Mouse (Mus musculus) cerebellum, adult 8-10 months (tissue): ENCODE measurements around the gene Myh3.
A peak's percentile ranks its signal among the peaks of the same experiment; 100 is the strongest.

Source experiments
- DNase-seq: peaks from one replicate; pipeline ENCODE4 v3.0.0; 2022

Myh3 gene

DNA sequence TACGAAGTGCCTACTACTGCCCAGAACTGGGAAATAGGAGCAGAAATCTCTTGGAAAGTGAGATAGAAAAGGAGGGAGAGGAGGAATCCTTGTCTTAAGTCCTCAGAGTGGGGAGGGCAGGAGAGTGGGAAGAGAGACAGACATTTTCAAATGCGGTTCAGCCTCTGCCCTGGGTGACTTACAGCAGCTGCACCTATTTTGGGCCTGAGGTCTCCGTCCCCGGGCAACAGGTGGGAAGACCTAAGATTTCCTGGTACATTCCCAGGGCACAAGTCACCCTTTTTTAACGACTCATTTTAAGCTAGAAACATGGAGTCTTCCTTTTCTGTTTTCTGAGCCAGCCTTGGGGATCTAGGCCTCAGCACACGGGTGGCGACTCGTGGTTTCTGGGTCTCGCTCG is 28.9 kb downstream of the Myh3 start:
- DNase-seq: no peak

DNA sequence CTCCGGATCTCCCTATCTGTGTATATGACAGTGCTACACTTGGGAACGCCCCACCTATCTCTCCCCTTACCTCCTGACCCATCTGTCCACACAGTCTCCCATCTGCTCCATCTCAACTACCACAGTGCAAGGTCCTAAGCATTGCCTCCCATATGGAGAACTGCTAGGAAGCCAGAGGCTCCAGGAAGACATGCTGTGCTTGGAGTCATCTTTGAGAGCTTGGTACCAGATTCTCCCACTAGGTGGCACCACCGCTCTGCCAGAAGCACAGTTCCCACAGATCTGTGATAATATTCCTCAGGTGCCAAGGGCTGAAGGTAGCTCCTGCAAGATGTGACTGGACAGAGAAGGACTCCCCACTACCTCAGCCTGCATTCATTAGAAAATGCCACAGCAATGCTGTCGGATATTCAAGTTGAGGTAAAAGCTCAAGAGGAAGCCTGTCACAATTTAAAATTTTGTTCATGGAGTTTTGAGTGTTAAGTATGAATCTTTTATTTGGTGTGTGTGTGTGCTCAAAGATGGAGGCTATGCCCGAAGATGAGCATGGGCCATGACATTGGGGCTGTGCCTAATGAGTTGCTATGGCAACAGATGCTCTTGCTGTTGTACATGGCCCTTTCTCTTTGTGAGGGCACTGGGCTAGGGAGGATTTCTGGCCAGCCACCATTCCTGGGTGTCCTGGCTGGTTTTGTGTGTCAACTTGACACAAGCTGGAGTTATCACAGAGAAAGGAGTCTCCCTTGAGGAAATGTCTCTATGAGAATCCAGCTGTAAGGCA is 32.3 kb downstream of the Myh3 start:
- DNase-seq: peak; percentile 91

DNA sequence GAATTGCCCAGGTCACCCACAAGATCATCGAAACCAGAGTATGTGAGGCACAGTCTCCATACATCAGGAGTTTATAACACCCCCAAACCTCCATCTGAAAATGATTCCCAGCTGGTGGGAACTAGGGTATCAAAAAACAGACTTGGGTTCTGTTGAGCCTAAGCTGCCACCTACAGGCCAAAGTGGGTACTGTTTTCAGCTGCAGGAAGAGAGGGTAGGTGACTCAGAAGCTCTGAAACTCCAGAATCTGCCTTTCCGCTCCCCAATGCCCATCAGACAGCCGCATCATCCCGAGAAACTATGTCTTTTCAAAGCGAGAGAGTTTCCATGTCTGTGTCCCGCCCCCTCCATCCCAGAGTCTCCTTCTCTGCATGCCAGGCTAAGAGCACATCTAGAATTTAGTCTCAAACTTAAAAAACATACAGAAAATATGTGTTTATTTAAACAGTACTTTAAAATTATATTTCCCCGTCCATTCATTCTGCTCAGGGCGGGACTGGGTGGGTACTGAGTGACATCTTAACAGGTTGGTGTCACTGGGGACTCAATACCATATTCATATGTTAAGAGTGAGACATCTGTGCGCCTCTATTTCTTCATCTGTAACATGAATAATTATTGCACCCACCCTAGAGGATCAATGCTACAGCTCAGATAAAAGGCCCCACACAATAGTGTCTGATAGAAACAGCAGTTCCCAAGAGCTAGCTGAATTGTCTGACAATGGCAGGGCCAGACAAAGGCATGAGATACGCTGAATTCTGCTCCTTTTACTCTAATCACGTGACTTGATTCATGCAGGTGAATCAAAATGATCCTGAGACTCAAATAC is 34.1 kb downstream of the Myh3 start:
- peak; percentile 41 for DNase-seq

DNA sequence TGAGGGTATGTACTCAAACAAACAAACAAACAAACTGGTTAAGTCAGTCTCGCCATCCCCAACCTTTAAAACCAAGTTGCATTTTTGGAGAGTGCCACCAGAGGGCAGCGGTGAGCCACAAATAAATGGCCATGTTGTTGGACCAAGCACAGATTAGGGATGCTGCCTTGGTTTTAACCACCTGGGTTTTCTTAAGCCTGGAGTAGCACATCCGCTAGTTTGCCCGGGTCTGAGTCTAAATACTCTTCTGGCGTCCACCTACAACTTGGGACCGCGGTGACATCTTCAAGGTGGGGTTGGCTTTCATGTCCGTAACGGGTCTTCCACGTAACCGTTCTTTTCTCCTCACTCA is 34.7 kb downstream of the Myh3 start:
- peak; percentile 72 for DNase-seq

DNA sequence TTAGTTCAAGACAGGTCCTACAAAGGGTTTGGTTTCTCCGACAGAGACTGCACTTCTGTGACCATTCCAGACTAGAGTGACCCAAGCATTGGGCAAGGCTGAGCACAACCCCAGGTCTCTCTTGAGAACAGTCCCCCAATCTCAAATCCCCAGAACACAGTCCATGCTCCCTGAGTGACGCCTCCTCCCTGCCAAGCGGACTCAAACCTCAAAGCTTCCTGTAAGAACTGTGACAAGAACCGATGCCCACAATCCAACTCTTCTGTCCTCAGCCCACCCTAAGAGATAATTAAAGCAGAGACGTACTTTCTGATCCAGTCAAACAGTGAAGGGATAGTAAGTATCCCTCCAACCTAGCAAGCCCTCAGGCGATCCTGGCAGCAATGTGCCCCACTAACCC is 35.3 kb downstream of the Myh3 start:
- no peak for DNase-seq

DNA sequence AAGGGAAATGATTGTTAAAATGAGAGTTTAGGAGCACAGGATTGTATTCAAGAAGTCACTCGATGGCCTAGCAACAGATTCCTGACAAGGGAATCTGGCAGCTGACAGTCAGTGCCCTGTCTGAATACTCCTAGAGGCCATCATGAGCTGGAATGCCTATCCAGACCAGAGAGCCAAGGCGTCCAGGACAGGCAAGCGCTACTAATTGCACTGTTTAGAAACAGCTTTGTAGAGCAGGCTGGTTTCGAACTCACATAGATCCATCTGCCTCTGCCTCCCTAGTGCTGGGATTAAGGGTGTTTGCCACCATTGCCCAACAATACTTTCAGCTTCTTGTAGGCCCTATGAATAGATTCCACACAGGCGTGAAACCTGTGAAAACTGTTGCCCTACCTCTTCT is 36.2 kb downstream of the Myh3 start:
- DNase-seq: no peak

DNA sequence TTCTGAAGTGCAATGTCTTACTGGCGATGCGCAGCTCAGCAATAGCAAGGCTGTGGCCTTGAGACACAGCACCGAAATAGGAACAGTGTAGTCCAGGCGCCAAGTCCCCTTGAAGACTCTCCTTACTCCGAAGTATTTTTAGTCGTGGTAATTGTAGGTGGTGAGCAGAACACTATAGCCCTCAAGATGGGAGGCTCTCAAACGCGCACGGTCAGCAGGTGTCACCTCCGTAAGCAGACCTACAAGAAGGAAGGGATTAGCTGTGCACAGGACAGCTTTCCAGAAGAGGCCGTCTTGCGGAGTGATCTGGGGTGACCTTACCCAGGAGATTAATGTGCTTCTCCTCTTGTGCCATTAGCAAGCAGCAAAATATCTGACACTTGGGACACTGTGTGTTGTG is 36.8 kb downstream of the Myh3 start:
- DNase-seq: no peak

DNA sequence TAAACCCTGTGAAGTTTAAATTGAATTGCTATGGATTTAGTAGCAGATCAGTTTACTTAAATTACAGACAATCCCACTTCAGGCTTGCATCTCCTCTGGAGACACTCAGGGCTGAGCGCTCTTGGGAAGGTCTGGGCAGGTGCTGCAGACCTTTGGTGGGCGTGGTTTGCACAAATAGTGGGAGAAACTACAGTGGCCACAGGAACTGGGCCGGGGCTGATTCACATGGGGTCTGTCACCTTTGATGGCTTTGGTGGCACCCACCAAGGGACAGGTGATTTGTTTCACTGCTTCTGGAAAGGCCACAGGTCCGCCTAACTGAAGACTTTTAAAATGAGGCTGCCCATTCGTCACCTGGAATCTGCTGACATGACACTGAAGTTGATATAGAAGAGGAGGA is 38.6 kb downstream of the Myh3 start:
- DNase-seq: no peak

DNA sequence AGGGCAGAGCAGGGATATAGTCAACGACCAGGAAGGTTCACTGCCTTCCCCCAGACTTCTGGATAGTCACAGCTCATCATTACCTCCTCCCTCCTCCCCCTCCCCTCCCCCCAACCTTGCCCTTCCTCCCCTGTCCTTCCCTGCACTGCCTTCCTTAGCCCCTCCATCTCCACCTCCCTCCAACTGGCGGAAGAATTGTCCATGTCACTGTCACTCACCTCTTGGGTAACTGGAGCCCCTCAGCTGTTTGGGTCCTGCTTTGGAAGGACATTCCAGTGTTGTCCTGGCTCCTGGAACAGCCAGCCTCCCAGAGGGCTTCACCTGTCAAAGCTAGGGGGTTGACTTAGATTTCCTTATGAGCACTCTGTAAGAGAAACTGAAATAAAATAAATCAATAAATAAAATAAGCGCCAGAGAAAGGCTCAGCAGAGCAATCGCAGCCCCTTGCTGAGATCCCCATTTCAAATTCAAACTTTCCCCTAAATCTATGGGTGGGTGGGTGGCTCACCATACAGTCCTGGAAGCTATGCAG is 41.5 kb downstream of the Myh3 start:
- no peak for DNase-seq

DNA sequence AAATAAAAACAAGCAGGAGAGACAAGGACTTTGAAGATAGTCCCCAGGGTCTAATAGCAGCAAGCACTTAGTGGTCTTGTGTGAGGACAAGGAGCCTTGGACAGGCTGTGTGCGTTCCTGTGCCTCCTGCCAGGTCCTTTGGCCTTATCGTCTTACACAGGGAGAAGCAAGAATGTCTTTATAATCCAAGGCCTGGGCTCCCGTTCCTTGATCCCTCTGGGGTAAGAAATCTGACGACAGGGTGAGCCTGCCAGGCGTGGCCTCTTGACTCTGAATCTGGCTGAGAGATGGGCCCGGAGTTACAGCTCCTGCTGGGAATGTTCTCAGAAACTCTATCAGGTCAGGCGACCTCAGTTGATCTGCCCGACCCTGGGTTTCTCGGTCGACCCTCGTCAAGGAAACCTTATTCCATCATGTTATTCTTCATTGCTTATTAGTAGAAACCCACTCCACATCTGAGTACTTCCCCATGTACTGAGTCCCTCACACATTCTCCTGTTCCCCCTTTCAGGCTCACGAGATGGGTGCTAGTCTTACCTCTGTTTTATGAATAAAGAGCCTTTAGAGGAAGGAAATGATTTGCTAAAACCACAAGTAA is 42.7 kb downstream of the Myh3 start:
- DNase-seq: no peak

DNA sequence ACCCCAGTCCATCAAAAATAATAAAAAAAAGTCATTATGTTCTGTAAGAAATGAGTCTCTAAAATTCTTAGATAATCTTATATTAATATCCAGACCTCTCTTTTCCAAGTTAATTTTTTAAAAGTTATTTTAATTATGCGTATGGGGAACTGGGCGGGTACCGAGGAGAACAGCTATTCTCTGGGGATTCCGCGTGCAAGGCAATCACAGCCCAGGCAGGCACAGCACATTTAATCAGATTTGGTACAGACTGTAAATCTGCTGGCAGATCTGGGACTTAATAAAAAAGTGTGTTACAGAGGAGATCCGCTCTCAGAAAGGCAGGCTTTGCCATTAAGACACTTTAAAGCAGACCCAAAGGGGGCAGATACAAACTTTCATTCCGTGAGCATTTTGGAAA is 46.8 kb downstream of the Myh3 start:
- no peak for DNase-seq

DNA sequence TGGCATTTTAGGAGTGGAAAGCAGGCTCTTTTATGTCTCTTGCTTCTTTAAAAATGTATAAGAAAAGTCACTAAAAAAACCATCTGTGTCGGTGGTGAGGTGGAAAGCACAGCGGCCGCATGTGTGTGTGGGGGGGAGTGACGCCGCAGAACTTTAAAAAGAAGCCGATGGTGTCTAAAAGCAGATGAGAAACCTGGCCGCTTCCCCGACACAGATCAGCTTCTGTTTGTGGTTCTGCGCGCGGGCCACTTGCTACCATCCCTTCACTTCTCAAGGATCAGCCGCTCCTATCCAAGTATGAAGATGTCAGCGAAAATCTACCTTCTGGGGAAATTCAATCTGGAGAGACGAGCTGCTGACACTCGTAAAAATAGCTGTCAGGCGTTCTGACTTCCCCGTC is 47.3 kb downstream of the Myh3 start:
- no peak for DNase-seq

DNA sequence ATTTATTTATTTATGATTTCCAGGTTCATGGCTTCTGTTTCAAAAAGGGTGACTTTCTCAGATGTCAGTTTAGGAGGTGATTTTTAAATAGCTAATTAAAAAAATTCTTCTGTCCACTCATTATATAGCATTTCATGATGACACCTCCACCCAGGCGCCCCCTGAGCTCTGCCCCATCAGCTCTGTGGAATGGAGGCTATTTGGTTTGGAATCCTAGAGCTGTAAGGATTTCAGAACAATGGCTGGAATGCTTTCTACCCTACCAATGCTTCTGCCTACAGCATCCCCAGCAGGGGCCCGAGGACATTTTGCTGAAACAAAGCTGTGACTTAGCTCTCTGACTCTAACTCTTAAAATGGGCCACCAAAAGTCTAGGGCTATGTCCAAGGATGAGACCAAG is 55.4 kb downstream of the Myh3 start:
- no peak for DNase-seq

DNA sequence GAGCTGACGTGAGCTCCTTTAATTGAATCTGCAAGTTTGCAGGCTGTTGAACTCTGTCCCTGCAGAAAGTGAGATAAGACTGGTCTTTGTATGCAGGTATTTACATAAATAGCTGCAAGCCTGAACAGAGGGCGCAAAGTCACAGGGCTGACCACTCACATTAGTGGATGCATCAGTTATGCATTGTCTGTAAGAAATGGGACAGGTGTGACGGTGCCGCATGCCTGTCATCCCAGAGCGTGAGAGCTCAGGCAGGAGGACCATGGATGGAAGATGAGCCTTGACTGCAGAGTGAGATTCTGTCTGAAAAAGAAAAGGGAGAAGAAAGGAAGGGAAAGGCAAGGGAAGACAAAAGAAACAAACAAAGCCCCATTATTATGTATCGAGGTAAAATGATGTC is 56.6 kb downstream of the Myh3 start:
- no peak for DNase-seq

DNA sequence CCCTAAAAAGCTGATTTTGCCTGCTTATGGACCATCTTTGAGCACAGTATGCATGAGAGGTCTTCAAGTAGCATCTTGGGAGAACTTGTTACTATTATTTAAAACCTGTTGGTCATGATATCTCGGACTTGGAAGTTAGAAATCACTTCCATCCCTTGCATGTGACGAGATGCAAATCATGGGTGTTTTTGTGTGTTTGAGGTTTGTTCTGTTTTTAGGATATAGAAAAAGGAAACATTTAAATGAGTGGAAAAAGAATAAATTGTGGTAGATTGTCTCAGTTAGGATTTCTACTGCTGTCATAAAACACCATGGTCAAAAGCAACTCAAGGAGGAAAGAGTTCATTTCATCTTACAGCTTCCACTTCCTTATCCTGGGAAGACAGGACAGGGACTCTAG is 57.4 kb downstream of the Myh3 start:
- no peak for DNase-seq

DNA sequence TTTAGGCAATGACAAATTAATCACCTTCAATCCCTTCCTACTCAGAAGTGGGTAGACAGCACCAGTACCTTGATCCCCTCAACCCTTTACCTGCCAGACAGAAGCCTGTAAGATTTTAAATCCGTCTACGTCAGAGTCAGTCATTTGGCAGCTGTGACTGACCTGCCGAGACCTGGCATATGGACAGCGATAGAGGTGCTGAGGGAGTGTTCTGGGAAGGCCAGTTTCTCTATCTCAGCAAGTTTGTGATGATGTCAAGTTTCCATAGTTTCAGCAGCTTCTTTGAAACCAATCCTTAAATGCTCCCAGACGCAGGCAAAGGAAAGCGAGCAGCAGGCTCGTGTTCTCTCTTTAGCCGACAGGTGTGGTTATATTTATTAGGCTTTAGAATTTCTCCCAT is 61.5 kb downstream of the Myh3 start:
- DNase-seq: no peak

DNA sequence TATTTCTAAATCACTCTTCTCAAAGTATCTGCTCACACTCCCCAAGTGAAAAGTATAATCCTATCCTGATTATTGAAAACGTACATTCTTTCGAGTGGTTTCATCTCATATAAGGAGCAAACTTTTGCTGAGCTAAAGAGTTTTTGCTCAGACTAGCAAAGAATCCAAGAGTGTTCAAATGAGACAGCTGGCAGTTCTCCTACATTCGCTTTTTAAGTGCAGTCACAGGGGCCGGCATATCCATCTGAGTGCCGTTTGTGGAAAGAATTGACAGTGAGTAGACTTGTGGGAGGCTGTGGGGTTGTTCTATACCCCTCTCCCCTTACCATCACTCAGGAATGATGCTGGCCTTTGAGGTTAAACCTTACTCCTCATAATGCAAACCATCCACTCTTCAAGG is 62.1 kb downstream of the Myh3 start:
- no peak for DNase-seq

DNA sequence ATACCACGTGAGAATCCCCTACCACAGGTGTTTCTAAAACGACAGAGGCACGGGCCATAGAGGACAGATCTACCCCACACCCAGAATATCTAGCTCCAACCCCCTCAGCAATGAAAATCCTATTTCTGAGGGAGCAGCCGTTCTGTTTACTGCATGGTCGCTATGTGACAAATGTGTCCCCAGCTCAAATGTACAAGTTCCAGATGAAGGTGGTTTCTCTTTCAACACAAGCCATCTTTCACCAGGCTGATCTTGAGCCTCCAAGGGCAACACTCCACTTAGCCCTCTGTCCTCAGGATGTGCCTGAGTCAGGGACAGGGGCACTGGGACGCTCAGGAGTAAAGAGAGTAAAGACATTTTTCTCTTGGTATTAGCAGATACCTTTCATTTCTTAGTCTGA is 62.9 kb downstream of the Myh3 start:
- no peak for DNase-seq

DNA sequence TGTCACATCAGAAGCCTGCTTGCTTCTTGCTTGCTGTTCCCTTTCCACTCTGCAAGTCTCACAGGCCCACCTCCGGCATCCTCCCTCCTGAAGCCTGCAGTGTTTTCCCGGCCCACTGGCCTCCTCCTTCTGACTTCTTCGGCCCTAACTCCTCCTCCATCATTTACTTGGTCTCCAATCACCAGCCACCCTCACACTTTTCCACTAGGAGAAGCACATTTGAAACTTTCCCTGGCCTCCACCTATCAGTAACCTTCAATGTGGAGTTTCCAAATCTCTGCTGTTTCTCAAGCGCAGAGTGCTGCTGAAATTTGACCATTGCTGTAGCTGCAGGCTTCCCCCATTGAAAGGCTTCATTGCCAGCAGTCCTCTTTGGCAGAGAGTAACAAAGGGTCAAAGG is 63.9 kb downstream of the Myh3 start:
- DNase-seq: no peak

DNA sequence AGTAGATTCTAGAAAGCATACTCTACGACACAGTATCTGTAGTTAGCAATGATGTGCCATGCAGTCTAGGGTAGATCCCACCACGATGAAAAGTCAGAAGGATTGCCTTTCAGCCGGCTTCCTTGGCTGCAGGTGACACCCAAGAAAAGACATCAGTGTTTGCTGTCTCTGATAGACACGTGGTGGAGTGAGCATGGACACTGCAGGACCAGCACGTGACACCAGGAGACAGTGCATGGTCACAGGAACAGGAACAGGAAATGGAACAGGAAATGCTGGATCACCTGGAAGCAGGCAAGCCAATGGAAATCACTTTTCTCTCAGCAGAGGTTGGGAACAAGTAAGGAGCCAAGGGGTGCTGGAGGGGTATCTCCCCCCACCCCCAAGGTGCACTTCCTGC is 65.0 kb downstream of the Myh3 start:
- DNase-seq: no peak

DNA sequence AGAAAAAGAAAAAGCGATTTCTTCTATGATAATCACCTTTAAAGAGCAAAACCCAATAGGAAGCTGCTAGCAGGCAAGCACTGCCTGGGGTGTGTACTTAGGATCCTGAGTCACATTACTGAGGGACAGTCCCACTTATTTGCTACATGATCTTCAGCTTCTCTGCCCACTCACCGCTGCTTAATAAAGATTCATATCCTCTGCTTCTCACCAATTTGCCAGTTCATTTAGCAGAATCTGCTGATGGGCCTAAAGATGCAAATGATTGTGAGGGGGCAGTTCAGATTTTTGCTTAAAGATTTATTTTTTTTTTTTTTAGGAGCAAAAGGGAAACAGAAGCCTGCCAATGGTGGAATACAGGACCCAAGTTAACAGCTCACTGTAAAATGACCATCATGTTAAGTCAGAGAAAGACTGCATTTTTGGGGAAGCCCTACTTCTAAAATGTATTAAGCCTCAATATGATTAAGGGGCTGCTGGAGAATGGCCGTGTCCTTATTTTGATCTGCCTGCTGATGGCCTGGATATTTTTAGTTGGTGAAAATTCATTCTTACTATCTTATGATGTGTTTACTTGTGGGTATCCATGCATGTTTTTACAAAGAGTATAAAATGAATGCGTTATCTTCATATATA is 65.9 kb downstream of the Myh3 start:
- no peak for DNase-seq

DNA sequence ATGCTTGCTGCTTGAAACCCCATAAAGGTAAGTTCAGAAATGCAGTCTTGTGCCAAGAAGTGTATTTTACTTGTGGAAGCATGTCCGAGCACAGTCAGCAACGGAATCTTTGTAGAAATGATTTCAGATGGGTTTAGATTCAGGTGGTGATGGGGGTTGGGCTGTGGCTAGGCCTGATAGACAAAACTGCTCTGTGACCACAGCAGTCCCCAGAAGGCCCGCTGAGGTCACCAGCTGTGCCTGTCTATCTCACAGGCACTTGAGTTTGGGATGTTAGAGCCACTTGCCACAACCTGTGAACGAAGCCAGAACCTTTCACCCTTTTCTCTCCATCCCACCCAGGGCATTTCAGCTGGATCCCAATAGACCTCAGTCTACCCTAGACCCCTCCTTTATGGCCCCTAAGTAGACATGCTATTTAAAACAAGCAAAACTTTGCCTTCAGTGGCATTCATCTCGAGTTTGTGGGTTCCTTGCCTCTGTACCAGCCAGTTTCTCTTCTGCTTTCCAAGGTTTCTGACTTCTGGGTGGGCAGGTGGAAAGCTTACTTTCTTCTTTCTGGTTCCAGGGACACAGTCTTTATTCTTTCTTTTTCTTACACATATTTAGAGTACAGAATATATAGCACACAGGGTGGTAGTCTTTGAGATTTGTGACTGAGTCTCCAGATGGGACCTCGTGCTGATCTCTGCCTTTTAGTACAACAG is 66.6 kb downstream of the Myh3 start:
- DNase-seq: no peak
